Mouse (Mus musculus): ENCODE measurements at regions not wholly inside any gene's neighbourhood (a gene's known extent, or its start where the extent isn't known, plus 50 kb on each side); places are given as distances from the start of the nearest gene placed in this dataset.

- H3K4me1 ChIP-seq (ENCODE audit: control insufficient read depth in 2 of 2, insufficient read depth in 2 of 2, low read length in 2 of 2, poor library complexity in 1 of 2) = no peaks in the 10 kb centered on the region; a peak in 1 of 4 replicates
- no peaks in the 10 kb centered on the region for H3K36me3 ChIP-seq (ENCODE audit: control insufficient read depth, insufficient read depth, low read length, poor library complexity, severe bottlenecking)
- no peak overlapping the region for H3K4me3 ChIP-seq (ENCODE audit: insufficient read depth in 1 of 2, low read depth in 1 of 2, low read length in 2 of 2, poor library complexity in 1 of 2, severe bottlenecking in 1 of 2)
- DNase-seq (ENCODE audit: low read depth, low spot score) = peak; percentile 3
- H3K9ac ChIP-seq (ENCODE audit: insufficient read depth, low read depth, low read length, poor library complexity, severe bottlenecking) = no peak overlapping the region
- in situ Hi-C loops (cut with MboI; ENCODE audit: low sequenced_read_pairs in 2 of 2, unreplicated experiment in 2 of 2) = no loop called here
- H3K27ac ChIP-seq (ENCODE audit: insufficient read depth, low read depth, low read length, poor library complexity, severe bottlenecking) = no peak overlapping the region
- TF ChIP-seq HCFC1 (IDR thresholded peaks at IDR 0.05; ENCODE audit: borderline replicate concordance, insufficient read depth, low read length) = no peak
- no peak for TF ChIP-seq ZNF384 (IDR thresholded peaks at IDR 0.05; ENCODE audit: low read depth, low read length)
- TF ChIP-seq MAFK (IDR thresholded peaks at IDR 0.05; ENCODE audit: insufficient read depth, low read depth, low read length) = no peak
- no peak for TF ChIP-seq CHD2 (IDR thresholded peaks at IDR 0.05; ENCODE audit: low read depth, low read length)
- 0 out of 2 replicates have a peak, but pooled peaks have one; percentile 4 for TF ChIP-seq ZC3H11A (IDR thresholded peaks at IDR 0.05; ENCODE audit: borderline replicate concordance, low read depth, low read length)
- no peaks in the 10 kb centered on the region for H3K9me3 ChIP-seq (ENCODE audit: control insufficient read depth, insufficient read depth, low read depth, low read length)
Observed at GRCm38 (mm10) chr14:106765884-106766467, 660.0 kb downstream of the Trim52 start.

All from ES-E14 (cell line).